Mouse (Mus musculus): ENCODE results near the gene Rab4a. TPM values are rescaled to one million over a fixed set of nuclear protein-coding genes. Genes with fewer than 3 reads are reported as not detected.
A peak's percentile ranks its signal among the peaks of the same experiment; 100 is the strongest.
"Not testable (repeated sequence)": the region's sequence is repeated elsewhere in the genome, so short reads cannot be mapped to it uniquely, and the experiment has no call there.

Rab4a gene
- total RNA-seq, 2 experiments from 2014 or later: 19.6 to 21.3 TPM

- DNase-seq: peak; percentile 47
Measured at GRCm38 (mm10) chr8:123788416-123789170, 17.2 kb upstream of the Rab4a start.

- DNase-seq: no peak
Measured at GRCm38 (mm10) chr8:123789461-123789860, 16.3 kb upstream of the Rab4a start.

GRCm38 (mm10) chr8:123789970-123790369 is 15.8 kb upstream of the Rab4a start:
- peak; percentile 95 for DNase-seq

GRCm38 (mm10) chr8:123791101-123791844 is 14.5 kb upstream of the Rab4a start:
- no peak for DNase-seq

GRCm38 (mm10) chr8:123791845-123792225 is 13.9 kb upstream of the Rab4a start:
- no peak for DNase-seq

- peak; percentile 29 for DNase-seq
Measured at GRCm38 (mm10) chr8:123793900-123794299, 11.9 kb upstream of the Rab4a start.

GRCm38 (mm10) chr8:123794766-123795165 is 11.0 kb upstream of the Rab4a start:
- no peak for DNase-seq

GRCm38 (mm10) chr8:123796758-123797157 is 9.0 kb upstream of the Rab4a start:
- DNase-seq: peak; percentile 64

- DNase-seq: no peak
Measured at GRCm38 (mm10) chr8:123797928-123798327, 7.9 kb upstream of the Rab4a start.

GRCm38 (mm10) chr8:123799434-123799833 is 6.4 kb upstream of the Rab4a start:
- DNase-seq: no peak

GRCm38 (mm10) chr8:123799885-123800284 is 5.9 kb upstream of the Rab4a start:
- DNase-seq: no peak

GRCm38 (mm10) chr8:123800867-123801266 is 4.9 kb upstream of the Rab4a start:
- no peak for DNase-seq

- no peak for DNase-seq
Measured at GRCm38 (mm10) chr8:123801538-123801937, 4.2 kb upstream of the Rab4a start.

- DNase-seq: no peak
Measured at GRCm38 (mm10) chr8:123803639-123804038, 2.1 kb upstream of the Rab4a start.

GRCm38 (mm10) chr8:123804586-123804985 is 1.2 kb upstream of the Rab4a start:
- DNase-seq: no peak

- DNase-seq: no peak
Measured at GRCm38 (mm10) chr8:123805209-123805717, 522 bp upstream of the Rab4a start.

GRCm38 (mm10) chr8:123806374-123806935 is 670 bp downstream of the Rab4a start:
- DNase-seq: no peak

- no peak for DNase-seq
Measured at GRCm38 (mm10) chr8:123807024-123807431, 1.2 kb downstream of the Rab4a start.

- no peak for DNase-seq
Measured at GRCm38 (mm10) chr8:123807852-123808573, 2.2 kb downstream of the Rab4a start.

GRCm38 (mm10) chr8:123808671-123809070 is 2.9 kb downstream of the Rab4a start:
- DNase-seq: no peak

GRCm38 (mm10) chr8:123809342-123809741 is 3.6 kb downstream of the Rab4a start:
- DNase-seq: not testable (repeated sequence)

GRCm38 (mm10) chr8:123812227-123812626 is 6.4 kb downstream of the Rab4a start:
- DNase-seq: no peak
